22 mouse cellular contexts compared by ENCODE assay signal in genomic region chr17:11541928-11542623, GRCm38 (mm10).
A peak's percentile ranks its signal among the peaks of the same experiment; 100 is the strongest.
DNase-seq lines count a peak whose midpoint lies in the region; ATAC-seq lines count a peak whose summit lies in the region.
"Had no signal": no experiment of that assay in that cellular context is flagged by ENCODE, and none has a peak within 500 bp of the region (broad histone marks: within the 10 kb centered on the region; RNA-seq: fewer than 3 reads in every experiment).

No protein-coding gene starts in this region.

- H3K27ac ChIP-seq in embryonic facial prominence, embryonic 14.5 days (replicated peaks; ENCODE audit: low read depth, low read length): no peak overlapping the region
- H3K27ac ChIP-seq in embryonic facial prominence, embryonic 10.5 days (replicated peaks): no peak overlapping the region
- peak overlapping the region; percentile 30; the same call in 1 of the 2 replicates for H3K27ac ChIP-seq in midbrain, embryonic 13.5 days
- no peak overlapping the region for H3K27ac ChIP-seq in midbrain, embryonic 11.5 days (ENCODE audit: low read depth, low read length)
- H3K27ac ChIP-seq in hindbrain, embryonic 15.5 days (replicated peaks): peak overlapping the region; percentile 21; the same call in 1 of the 2 replicates
- peak overlapping the region; percentile 38; the same call in 1 of the 2 replicates for H3K27ac ChIP-seq in neural tube, embryonic 15.5 days (replicated peaks)
- H3K27ac ChIP-seq: gastrocnemius, adult 2 months; heart, embryonic 15.5 days; intestine, embryonic 15.5 days; limb, embryonic 10.5 days; liver, embryonic 15.5 days had no signal

- peak; percentile 47; the same call in 1 of the 2 replicates for ATAC-seq in embryonic facial prominence, embryonic 14.5 days (ENCODE audit: low read depth)
- peak; percentile 63 for ATAC-seq in midbrain, embryonic 13.5 days
- no peak for ATAC-seq in midbrain, embryonic 11.5 days (ENCODE audit: low FRiP score)
- ATAC-seq in hindbrain, embryonic 15.5 days (ENCODE audit: low FRiP score, low read depth): peak; percentile 69
- ATAC-seq in neural tube, embryonic 15.5 days (ENCODE audit: low FRiP score): peak; percentile 83
- ATAC-seq: activated CD4-positive, CD25-positive, alpha-beta regulatory T cell, adult 4 months; intestine, embryonic 15.5 days had no signal

- no peak overlapping the region for H3K9ac ChIP-seq in embryonic facial prominence, embryonic 14.5 days (ENCODE audit: low read depth, low read length)
- H3K9ac ChIP-seq in midbrain, embryonic 13.5 days (replicated peaks): no peak overlapping the region
- no peak overlapping the region for H3K9ac ChIP-seq in midbrain, embryonic 11.5 days (ENCODE audit: low read length)
- no peak overlapping the region for H3K9ac ChIP-seq in hindbrain, embryonic 15.5 days
- H3K9ac ChIP-seq in neural tube, embryonic 15.5 days (replicated peaks): no peak overlapping the region
- H3K9ac ChIP-seq: heart, embryonic 15.5 days; intestine, embryonic 15.5 days; liver, embryonic 15.5 days had no signal

- H3K27me3 ChIP-seq in embryonic facial prominence, embryonic 14.5 days (replicated peaks; ENCODE audit: control insufficient read depth, insufficient read depth, low read length): no peaks in the 10 kb centered on the region
- H3K27me3 ChIP-seq in embryonic facial prominence, embryonic 10.5 days (replicated peaks; ENCODE audit: low read depth, poor library complexity, severe bottlenecking): no peaks in the 10 kb centered on the region
- H3K27me3 ChIP-seq in midbrain, embryonic 13.5 days: no peaks in the 10 kb centered on the region
- H3K27me3 ChIP-seq in midbrain, embryonic 11.5 days (ENCODE audit: control insufficient read depth, insufficient read depth, low read length): no peaks in the 10 kb centered on the region
- no peaks in the 10 kb centered on the region for H3K27me3 ChIP-seq in hindbrain, embryonic 15.5 days
- H3K27me3 ChIP-seq in neural tube, embryonic 15.5 days (replicated peaks): no peaks in the 10 kb centered on the region
- H3K27me3 ChIP-seq: heart, embryonic 15.5 days; intestine, embryonic 15.5 days; liver, embryonic 15.5 days had no signal

- no peaks in the 10 kb centered on the region for H3K36me3 ChIP-seq in embryonic facial prominence, embryonic 14.5 days (ENCODE audit: control insufficient read depth, insufficient read depth, low read length)
- no peaks in the 10 kb centered on the region for H3K36me3 ChIP-seq in embryonic facial prominence, embryonic 10.5 days (replicated peaks)
- H3K36me3 ChIP-seq in midbrain, embryonic 13.5 days: no peaks in the 10 kb centered on the region
- no peaks in the 10 kb centered on the region for H3K36me3 ChIP-seq in midbrain, embryonic 11.5 days (ENCODE audit: control insufficient read depth, insufficient read depth, low read length)
- no peaks in the 10 kb centered on the region for H3K36me3 ChIP-seq in hindbrain, embryonic 15.5 days
- no peaks in the 10 kb centered on the region for H3K36me3 ChIP-seq in neural tube, embryonic 15.5 days
- H3K36me3 ChIP-seq: heart, embryonic 15.5 days; intestine, embryonic 15.5 days; limb, embryonic 10.5 days; liver, embryonic 15.5 days had no signal

- DNase-seq in embryonic facial prominence, embryonic 14.5 days (ENCODE audit: low spot score): peak; percentile 6
- DNase-seq in embryonic facial prominence, embryonic 10.5 days (ENCODE audit: low spot score): no peak
- DNase-seq in midbrain, embryonic 11.5 days (ENCODE audit: low spot score, missing footprints): no peak
- no peak for DNase-seq in left cerebral cortex, adult 18-20 months (ENCODE audit: low spot score in 2 of 2)
- DNase-seq: adrenal gland, postnatal 10 days; cerebellum, adult 9-10 months; gastrocnemius, adult 2 months; heart, postnatal 4 days; kidney, adult 8-10 months; kidney, postnatal 10 days; liver; lung, postnatal 4 days; thymus, adult 18-20 months; thymus, postnatal 36 days had no signal

- H3K4me3 ChIP-seq in embryonic facial prominence, embryonic 14.5 days (ENCODE audit: low read depth, low read length): no peak overlapping the region
- H3K4me3 ChIP-seq in embryonic facial prominence, embryonic 10.5 days: no peak overlapping the region
- H3K4me3 ChIP-seq in midbrain, embryonic 13.5 days (replicated peaks): no peak overlapping the region
- no peak overlapping the region for H3K4me3 ChIP-seq in midbrain, embryonic 11.5 days (ENCODE audit: low read depth, low read length)
- no peak overlapping the region for H3K4me3 ChIP-seq in hindbrain, embryonic 15.5 days
- H3K4me3 ChIP-seq in neural tube, embryonic 15.5 days (replicated peaks): no peak overlapping the region
- H3K4me3 ChIP-seq: gastrocnemius, adult 2 months; heart, embryonic 15.5 days; intestine, embryonic 15.5 days; limb, embryonic 10.5 days; liver, embryonic 15.5 days had no signal

- H3K4me2 ChIP-seq in embryonic facial prominence, embryonic 14.5 days (ENCODE audit: low read depth, low read length): no peak overlapping the region
- no peak overlapping the region for H3K4me2 ChIP-seq in midbrain, embryonic 13.5 days (replicated peaks)
- no peak overlapping the region for H3K4me2 ChIP-seq in midbrain, embryonic 11.5 days
- H3K4me2 ChIP-seq in hindbrain, embryonic 15.5 days: no peak overlapping the region
- no peak overlapping the region for H3K4me2 ChIP-seq in neural tube, embryonic 15.5 days
- H3K4me2 ChIP-seq: heart, embryonic 15.5 days; intestine, embryonic 15.5 days; liver, embryonic 15.5 days had no signal

- 67% methylated on average over 4 of the region's 4 CpGs for WGBS in embryonic facial prominence, embryonic 14.5 days
- WGBS in embryonic facial prominence, embryonic 10.5 days: 78% methylated on average over 4 of the region's 4 CpGs
- WGBS in midbrain, embryonic 13.5 days: 64% methylated on average over 4 of the region's 4 CpGs
- WGBS in midbrain, embryonic 11.5 days: 88% methylated on average over 4 of the region's 4 CpGs
- 21% methylated on average over 4 of the region's 4 CpGs for WGBS in hindbrain, embryonic 15.5 days
- WGBS in neural tube, embryonic 15.5 days: 31% methylated on average over 4 of the region's 4 CpGs

- no peaks in the 10 kb centered on the region for H3K9me3 ChIP-seq in embryonic facial prominence, embryonic 14.5 days (ENCODE audit: control insufficient read depth, low read length)
- H3K9me3 ChIP-seq in embryonic facial prominence, embryonic 10.5 days: no peaks in the 10 kb centered on the region
- no peaks in the 10 kb centered on the region for H3K9me3 ChIP-seq in midbrain, embryonic 13.5 days
- no peaks in the 10 kb centered on the region for H3K9me3 ChIP-seq in midbrain, embryonic 11.5 days (ENCODE audit: control insufficient read depth, low read length)
- no peaks in the 10 kb centered on the region for H3K9me3 ChIP-seq in hindbrain, embryonic 15.5 days
- no peaks in the 10 kb centered on the region for H3K9me3 ChIP-seq in neural tube, embryonic 15.5 days (replicated peaks)
- H3K9me3 ChIP-seq: heart, embryonic 15.5 days; intestine, embryonic 15.5 days; limb, embryonic 10.5 days; liver, embryonic 15.5 days had no signal

- no peaks in the 10 kb centered on the region for H3K4me1 ChIP-seq in embryonic facial prominence, embryonic 14.5 days (ENCODE audit: control insufficient read depth, insufficient read depth, low read length)
- no peaks in the 10 kb centered on the region for H3K4me1 ChIP-seq in embryonic facial prominence, embryonic 10.5 days
- peaks cover 8% of the 10 kb centered on the region for H3K4me1 ChIP-seq in midbrain, embryonic 13.5 days (replicated peaks)
- no peaks in the 10 kb centered on the region for H3K4me1 ChIP-seq in midbrain, embryonic 11.5 days (ENCODE audit: control insufficient read depth, insufficient read depth, low read length)
- peaks cover 12% of the 10 kb centered on the region for H3K4me1 ChIP-seq in hindbrain, embryonic 15.5 days (replicated peaks)
- H3K4me1 ChIP-seq in neural tube, embryonic 15.5 days: peaks cover 10% of the 10 kb centered on the region
- H3K4me1 ChIP-seq: heart, embryonic 15.5 days; intestine, embryonic 15.5 days; limb, embryonic 10.5 days; liver, embryonic 15.5 days had no signal

Comparison
In these comparisons a context has a peak if more than half of its experiments do, and no peak if none do; other contexts are left out.
1. H3K27ac ChIP-seq: peak in midbrain, embryonic 13.5 days (single experiment), hindbrain, embryonic 15.5 days (single experiment) and neural tube, embryonic 15.5 days (single experiment); none in embryonic facial prominence, embryonic 14.5 days (single experiment), embryonic facial prominence, embryonic 10.5 days (single experiment) and midbrain, embryonic 11.5 days (single experiment).